Comparison of ENCODE assay signal across 8 mouse cellular contexts in genomic region chr10:41303639-41304444, GRCm38 (mm10). TPM values are rescaled to one million over a fixed set of nuclear protein-coding genes. Genes with fewer than 3 reads are reported as not detected.
DNase-seq lines count a peak whose midpoint lies in the region; ATAC-seq and TF ChIP-seq lines count a peak whose summit lies in the region.

Gene Ak9, plus strand, starts transcription at chr10:41303980.

- peak; percentile 77 for ATAC-seq in embryonic facial prominence, embryonic 13.5 days (ENCODE audit: insufficient number of reproducible peaks, insufficient read depth, low FRiP score, low TSS enrichment, low read depth)
- peak; percentile 80 for ATAC-seq in limb, embryonic 11.5 days (ENCODE audit: insufficient number of reproducible peaks, low FRiP score, low TSS enrichment, low read depth)
- ATAC-seq in midbrain, embryonic 13.5 days = peak; percentile 88

- peak within 1 kb of the TSS; percentile 93 for H3K4me3 ChIP-seq in embryonic facial prominence, embryonic 13.5 days
- H3K4me3 ChIP-seq in heart, adult 2 months = peak within 1 kb of the TSS; percentile 94
- peak within 1 kb of the TSS; percentile 94 for H3K4me3 ChIP-seq in kidney, adult 2 months (ENCODE audit: insufficient read depth, low read depth, low read length)
- H3K4me3 ChIP-seq in limb, embryonic 11.5 days (ENCODE audit: low read depth, low read length) = peak within 1 kb of the TSS; percentile 89
- H3K4me3 ChIP-seq in midbrain, embryonic 13.5 days (replicated peaks) = peak within 1 kb of the TSS; percentile 92
- peak within 1 kb of the TSS; percentile 87 for H3K4me3 ChIP-seq in small intestine, adult 2 months (ENCODE audit: low read depth, low read length)

- H3K27ac ChIP-seq in embryonic facial prominence, embryonic 13.5 days = peak within 1 kb of the TSS; percentile 34
- H3K27ac ChIP-seq in heart, adult 2 months = peak within 1 kb of the TSS; percentile 75
- H3K27ac ChIP-seq in kidney, adult 2 months (ENCODE audit: insufficient read depth, low read depth, low read length) = peak within 1 kb of the TSS; percentile 58
- 0 out of 2 replicates have a peak within 1 kb of the TSS, but pooled peaks have one; percentile 21 for H3K27ac ChIP-seq in limb, embryonic 11.5 days (replicated peaks; ENCODE audit: low read depth, low read length)
- H3K27ac ChIP-seq in midbrain, embryonic 13.5 days = peak within 1 kb of the TSS; percentile 80
- peak within 1 kb of the TSS; percentile 17; the same call in 1 of the 2 replicates for H3K27ac ChIP-seq in small intestine, adult 2 months (ENCODE audit: insufficient read depth, low read depth, low read length)

- no peaks in the 10 kb centered on the region for H3K9me3 ChIP-seq in embryonic facial prominence, embryonic 13.5 days
- H3K9me3 ChIP-seq in limb, embryonic 11.5 days (ENCODE audit: control insufficient read depth, low read length) = no peaks in the 10 kb centered on the region
- no peaks in the 10 kb centered on the region; the same call in 1 of the 2 replicates for H3K9me3 ChIP-seq in midbrain, embryonic 13.5 days

- intact Hi-C loops in heart, adult 2 months (cut with DNase I) = loop anchor here (5.0 kb wide), 1 partner anchor 213 kb away; the partner anchor contains the start of gene Cd164

- TF ChIP-seq POLR2A in heart, adult 2 months (IDR thresholded peaks at IDR 0.05; ENCODE audit: insufficient read depth, low read depth, low read length) = no peak
- TF ChIP-seq POLR2A in kidney, adult 2 months (IDR thresholded peaks at IDR 0.05; ENCODE audit: low read depth, low read length) = no peak
- TF ChIP-seq POLR2A in small intestine, adult 2 months (IDR thresholded peaks at IDR 0.05; ENCODE audit: low read depth, low read length) = no peak

- peak within 1 kb of the TSS; percentile 86 for H3K9ac ChIP-seq in embryonic facial prominence, embryonic 13.5 days
- peak within 1 kb of the TSS; percentile 93 for H3K9ac ChIP-seq in heart, adult 2 months (ENCODE audit: low read depth, low read length)
- peak within 1 kb of the TSS; percentile 69 for H3K9ac ChIP-seq in limb, embryonic 11.5 days (ENCODE audit: low read length)
- peak within 1 kb of the TSS; percentile 86 for H3K9ac ChIP-seq in midbrain, embryonic 13.5 days (replicated peaks)

- H3K27me3 ChIP-seq in embryonic facial prominence, embryonic 13.5 days = no peaks in the 10 kb centered on the region
- no peaks in the 10 kb centered on the region for H3K27me3 ChIP-seq in heart, adult 2 months (ENCODE audit: control insufficient read depth, insufficient read depth, low read length)
- H3K27me3 ChIP-seq in kidney, adult 2 months (replicated peaks; ENCODE audit: control insufficient read depth, insufficient read depth, low read length) = no peaks in the 10 kb centered on the region
- H3K27me3 ChIP-seq in limb, embryonic 11.5 days (ENCODE audit: control insufficient read depth, insufficient read depth, low read length) = no peaks in the 10 kb centered on the region
- no peaks in the 10 kb centered on the region for H3K27me3 ChIP-seq in midbrain, embryonic 13.5 days
- H3K27me3 ChIP-seq in small intestine, adult 2 months (ENCODE audit: control insufficient read depth, insufficient read depth, low read length) = no peaks in the 10 kb centered on the region

- H3K36me3 ChIP-seq in embryonic facial prominence, embryonic 13.5 days = no peaks in the 10 kb centered on the region
- no peaks in the 10 kb centered on the region; the same call in 1 of the 2 replicates for H3K36me3 ChIP-seq in heart, adult 2 months (ENCODE audit: control insufficient read depth, insufficient read depth, low read length)
- no peaks in the 10 kb centered on the region for H3K36me3 ChIP-seq in kidney, adult 2 months (ENCODE audit: control insufficient read depth, insufficient read depth, low read length)
- no peaks in the 10 kb centered on the region for H3K36me3 ChIP-seq in limb, embryonic 11.5 days (ENCODE audit: control insufficient read depth, insufficient read depth, low read length)
- no peaks in the 10 kb centered on the region for H3K36me3 ChIP-seq in midbrain, embryonic 13.5 days
- H3K36me3 ChIP-seq in small intestine, adult 2 months (ENCODE audit: control insufficient read depth, insufficient read depth, low read length) = no peaks in the 10 kb centered on the region

- under 1% methylated on average over 25 of the region's 25 CpGs for WGBS in embryonic facial prominence, embryonic 13.5 days
- under 1% methylated on average over 25 of the region's 25 CpGs for WGBS in heart, adult 2 months
- WGBS in kidney, adult 2 months = under 1% methylated on average over 25 of the region's 25 CpGs
- WGBS in limb, embryonic 11.5 days = under 1% methylated on average over 25 of the region's 25 CpGs
- WGBS in midbrain, embryonic 13.5 days = under 1% methylated on average over 25 of the region's 25 CpGs
- under 1% methylated on average over 25 of the region's 25 CpGs for WGBS in small intestine, adult 2 months

- DNase-seq in 3T3-L1 (ENCODE audit: low read depth, low spot score) = peak; percentile 90
- DNase-seq in adrenal gland, postnatal 36 days = peak; percentile 90 to 93
- DNase-seq in heart, adult 2 months = peak; percentile 88 to 89
- peak; percentile 96 for DNase-seq in kidney, adult 2 months
- DNase-seq in limb, embryonic 11.5 days (ENCODE audit: low spot score) = peak; percentile 89

- TF ChIP-seq EP300 in heart, adult 2 months (IDR thresholded peaks at IDR 0.05; ENCODE audit: insufficient read depth, low read depth, low read length) = 0 out of 2 replicates have a peak, but pooled peaks have one; percentile 55

- H3K79me2 ChIP-seq in heart, adult 2 months (replicated peaks; ENCODE audit: control insufficient read depth, insufficient read depth, low read length) = no peaks in the 10 kb centered on the region

- H3K4me2 ChIP-seq in embryonic facial prominence, embryonic 13.5 days = peak within 1 kb of the TSS; percentile 92
- H3K4me2 ChIP-seq in limb, embryonic 11.5 days (ENCODE audit: low read depth, severe bottlenecking) = peak within 1 kb of the TSS; percentile 88
- H3K4me2 ChIP-seq in midbrain, embryonic 13.5 days (replicated peaks) = peak within 1 kb of the TSS; percentile 92

- H3K4me1 ChIP-seq in embryonic facial prominence, embryonic 13.5 days = peaks cover 8% of the 10 kb centered on the region; the same call in 1 of the 2 replicates
- H3K4me1 ChIP-seq in heart, adult 2 months (ENCODE audit: control insufficient read depth, insufficient read depth, low read length) = no peaks in the 10 kb centered on the region; the same call in 1 of the 2 replicates
- no peaks in the 10 kb centered on the region for H3K4me1 ChIP-seq in kidney, adult 2 months (ENCODE audit: control insufficient read depth, insufficient read depth, low read length)
- H3K4me1 ChIP-seq in limb, embryonic 11.5 days (ENCODE audit: control insufficient read depth, insufficient read depth, low read length) = no peaks in the 10 kb centered on the region
- H3K4me1 ChIP-seq in midbrain, embryonic 13.5 days (replicated peaks) = peaks cover 12% of the 10 kb centered on the region
- no peaks in the 10 kb centered on the region for H3K4me1 ChIP-seq in small intestine, adult 2 months (ENCODE audit: control insufficient read depth, insufficient read depth, insufficient read length, low read length)

- TF ChIP-seq CTCF in heart, adult 2 months (IDR thresholded peaks at IDR 0.05) = peak; percentile 89
- TF ChIP-seq CTCF in kidney, adult 2 months (conservative IDR thresholded peaks at IDR 0.05; ENCODE audit: insufficient read depth, insufficient read length, low read depth, low read length) = peak; percentile 50
- peak; percentile 86; the same call in 1 of the 2 replicates for TF ChIP-seq CTCF in small intestine, adult 2 months (IDR thresholded peaks at IDR 0.05; ENCODE audit: extremely low read depth, insufficient read length, insufficient replicate concordance, low read depth, low read length)

RNA-seq across cellular contexts. Expression of gene Ak9, which starts in this region (rescaled TPM):
- total RNA-seq in adrenal gland, postnatal 36 days (2021) = not detected
- 0.04 TPM in 2 replicates for polyA plus RNA-seq in embryonic facial prominence, embryonic 13.5 days (2015; fragmentation: Nextera tagmentation; extraction: Ambion mirVana)
- not detected for total RNA-seq in heart, adult 2 months (2021)
- 0.06 TPM in 1 of 2 replicates, not detected in the other for polyA plus RNA-seq in heart, adult 2 months (2012; rRNA removed)
- 0.02 and 0.03 TPM in 2 replicates for polyA plus RNA-seq in kidney, adult 2 months (2012; rRNA removed)
- 0.03 TPM in 1 of 2 replicates, not detected in the other for polyA plus RNA-seq in limb, embryonic 11.5 days (2014; fragmentation: Nextera tagmentation; extraction: Ambion mirVana)
- 0.10 and 0.17 TPM in 2 replicates for polyA plus RNA-seq in midbrain, embryonic 13.5 days (2015; fragmentation: Nextera tagmentation; extraction: Ambion mirVana)
- not detected in 2 replicates for polyA plus RNA-seq in small intestine, adult 2 months (2012; rRNA removed)

Comparison
In these comparisons a context has a peak if more than half of its experiments do, and no peak if none do; other contexts are left out.
1. Peak in every context shown above with its lines: DNase-seq, ATAC-seq, H3K4me3 ChIP-seq and H3K27ac ChIP-seq.
2. Peak in DNase-seq in adrenal gland, postnatal 36 days; RNA of the gene not detected or under 1 TPM.
3. Peak in ATAC-seq, H3K4me3 ChIP-seq, H3K27ac ChIP-seq, H3K9ac ChIP-seq and H3K4me2 ChIP-seq in embryonic facial prominence, embryonic 13.5 days; RNA of the gene not detected or under 1 TPM.
4. Peak in DNase-seq, H3K4me3 ChIP-seq, H3K27ac ChIP-seq and H3K9ac ChIP-seq in heart, adult 2 months; RNA of the gene not detected or under 1 TPM.
5. Peak in DNase-seq, H3K4me3 ChIP-seq and H3K27ac ChIP-seq in kidney, adult 2 months; RNA of the gene not detected or under 1 TPM.
6. Peak in DNase-seq, ATAC-seq, H3K4me3 ChIP-seq, H3K27ac ChIP-seq, H3K9ac ChIP-seq and H3K4me2 ChIP-seq in limb, embryonic 11.5 days; RNA of the gene not detected or under 1 TPM.
7. Peak in ATAC-seq, H3K4me3 ChIP-seq, H3K27ac ChIP-seq, H3K9ac ChIP-seq and H3K4me2 ChIP-seq in midbrain, embryonic 13.5 days; RNA of the gene not detected or under 1 TPM.
8. H3K27ac ChIP-seq: peak in every context shown above with its lines; median percentile 80 in midbrain, embryonic 13.5 days; 75 in heart, adult 2 months; 58 in kidney, adult 2 months; 34 in embryonic facial prominence, embryonic 13.5 days; 21 in limb, embryonic 11.5 days; 17 in small intestine, adult 2 months.